Mouse (Mus musculus) liver, adult (tissue): ENCODE data around the gene Cbx2.

Experiments
- GATA4 ChIP-seq: IDR thresholded peaks from 2 replicates; pipeline ENCODE4 v1.6.1; 2014; ENCODE audit warnings: mild to moderate bottlenecking, low read length; ENCODE audit not compliant: insufficient replicate concordance

Cbx2 gene

DNA sequence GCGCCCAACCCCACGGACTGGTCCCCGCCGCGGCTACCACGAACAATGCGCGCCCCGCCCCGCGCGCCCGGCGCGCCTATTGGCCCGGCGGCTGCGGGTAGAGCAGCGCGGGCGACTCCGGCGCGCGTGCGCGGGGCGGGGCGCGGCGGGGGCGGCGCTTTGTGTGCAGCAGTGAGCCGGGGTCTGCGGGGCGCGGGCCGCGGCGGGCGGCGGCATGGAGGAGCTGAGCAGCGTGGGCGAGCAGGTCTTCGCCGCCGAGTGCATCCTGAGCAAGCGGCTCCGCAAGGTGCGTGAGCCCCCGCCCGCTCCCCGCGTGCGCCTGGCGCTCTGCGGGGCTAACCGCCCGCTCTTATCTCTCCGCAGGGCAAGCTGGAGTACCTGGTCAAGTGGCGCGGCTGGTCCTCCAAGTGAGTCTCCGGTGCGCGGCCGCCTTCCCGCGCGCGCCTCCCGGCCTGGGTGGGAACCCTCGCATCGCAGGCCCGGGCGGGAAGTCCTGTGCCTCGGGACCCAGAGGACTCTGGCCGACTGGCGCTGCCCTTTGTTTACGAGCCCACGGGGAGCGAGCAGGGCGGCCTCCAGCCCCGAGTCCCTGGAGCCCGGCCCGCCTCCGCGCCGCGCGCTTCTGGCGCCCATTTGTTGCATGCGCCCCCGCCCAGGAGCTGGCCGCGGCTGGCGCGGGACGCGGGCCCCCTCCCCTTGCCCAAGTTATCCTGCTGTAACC, at the start of gene Cbx2:
Gene Cbx2 (plus strand): TSS at position 68 of the 721 bp plus-strand sequence.
- peak; percentile 70; the same call in 1 of the 2 replicates for TF ChIP-seq GATA4

GRCm38 (mm10) chr11:118974340-118974739, 48.4 kb upstream of the Cbx2 start:
- TF ChIP-seq GATA4, result no peak

DNA sequence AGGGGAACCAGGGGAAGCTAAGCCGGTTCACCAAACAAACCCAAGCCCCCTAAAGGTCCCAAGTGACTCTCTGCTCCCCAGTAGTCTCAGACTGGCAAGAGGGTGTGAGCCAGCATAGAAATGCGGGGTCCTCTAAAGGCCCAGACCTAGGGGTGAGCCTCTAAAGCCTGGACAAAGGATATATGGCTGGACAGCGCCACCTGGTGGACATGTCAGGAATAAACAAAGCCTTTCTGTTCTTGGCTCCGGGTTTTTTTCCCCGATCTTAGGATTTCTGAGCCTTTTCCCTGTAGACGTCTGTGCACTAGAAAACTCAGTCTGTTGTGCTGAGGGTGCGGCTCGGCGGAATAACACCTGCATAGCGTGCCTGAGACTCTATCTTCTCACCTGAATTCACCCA, 47.3 kb upstream of the Cbx2 start:
- TF ChIP-seq GATA4, result no peak

- no peak for TF ChIP-seq GATA4
Measured at GRCm38 (mm10) chr11:118975917-118976316, 46.8 kb upstream of the Cbx2 start.

GRCm38 (mm10) chr11:118980388-118980787, 42.4 kb upstream of the Cbx2 start:
- TF ChIP-seq GATA4, result no peak

- no peak for TF ChIP-seq GATA4
Measured at GRCm38 (mm10) chr11:118981012-118981776, 41.6 kb upstream of the Cbx2 start.

- no peak for TF ChIP-seq GATA4
Measured at GRCm38 (mm10) chr11:118982593-118983113, 40.1 kb upstream of the Cbx2 start.

- no peak for TF ChIP-seq GATA4
Measured at GRCm38 (mm10) chr11:118985571-118985970, 37.2 kb upstream of the Cbx2 start.

DNA sequence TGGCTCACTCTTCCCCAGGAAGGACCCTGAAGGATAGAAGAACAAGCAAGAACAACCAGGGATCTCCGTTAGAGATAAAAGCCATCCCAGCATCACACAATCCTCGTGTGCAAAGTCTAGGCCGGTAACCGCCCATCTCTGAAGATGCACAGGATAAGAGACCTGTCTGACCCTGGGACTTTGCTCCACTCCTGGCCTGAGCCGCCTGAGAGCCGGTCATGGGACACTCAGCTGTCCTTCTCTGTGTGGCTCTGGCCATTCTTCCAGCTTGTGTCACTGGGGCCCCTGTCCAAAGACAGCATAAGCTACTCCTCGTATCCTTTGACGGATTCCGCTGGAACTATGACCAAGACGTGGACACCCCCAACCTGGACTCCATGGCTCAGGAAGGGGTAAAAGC, 34.8 kb upstream of the Cbx2 start, which contains the start of gene Enpp7:
Gene Enpp7 (plus strand): TSS at position 190 of the 400 bp plus-strand sequence.
- no peak for TF ChIP-seq GATA4

GRCm38 (mm10) chr11:118992781-118993180, 30.0 kb upstream of the Cbx2 start:
- TF ChIP-seq GATA4, result no peak

GRCm38 (mm10) chr11:118995448-118995847, 27.3 kb upstream of the Cbx2 start:
- no peak for TF ChIP-seq GATA4

DNA sequence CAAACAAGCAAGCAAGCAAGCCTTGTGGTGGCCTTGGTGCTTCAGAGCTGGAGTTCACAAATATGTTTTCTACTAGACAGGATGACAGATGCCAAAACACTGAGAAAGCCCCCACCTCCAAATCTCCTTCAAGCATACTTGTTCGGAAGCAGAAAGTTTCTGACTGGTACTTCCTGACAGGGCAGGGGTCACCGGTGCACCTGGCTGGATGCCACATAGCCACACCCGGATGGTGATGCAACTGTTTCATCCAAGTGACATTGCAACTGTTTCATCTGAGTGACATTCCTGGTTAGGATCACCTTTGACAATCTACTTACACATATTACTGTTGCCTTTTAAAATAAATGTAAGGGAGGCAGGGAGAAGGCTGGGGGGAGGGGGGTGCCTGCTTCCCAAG, 25.6 kb upstream of the Cbx2 start:
- TF ChIP-seq GATA4, result no peak

- no peak for TF ChIP-seq GATA4
Measured at GRCm38 (mm10) chr11:118998540-118999265, 24.1 kb upstream of the Cbx2 start.

- no peak for TF ChIP-seq GATA4
Measured at GRCm38 (mm10) chr11:118999361-118999804, 23.4 kb upstream of the Cbx2 start.

DNA sequence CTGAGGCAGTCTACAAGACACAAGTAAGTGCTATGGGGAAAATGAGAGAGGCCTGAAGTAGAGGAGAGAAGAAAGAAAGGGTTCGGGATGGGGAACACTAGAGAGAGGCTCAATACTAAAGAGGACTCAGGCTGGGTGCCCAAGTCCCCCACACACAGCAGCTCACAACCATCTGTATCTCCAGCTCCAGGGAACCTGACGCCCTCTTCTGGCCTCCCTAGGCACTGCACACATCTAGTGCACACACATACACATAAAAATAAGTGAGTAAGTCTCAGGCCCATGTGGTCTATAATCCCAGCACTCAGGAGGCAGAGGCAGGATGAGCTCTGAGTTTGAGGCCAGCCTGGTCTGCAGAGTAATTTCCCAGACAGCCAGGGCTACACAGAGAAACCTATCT, 21.9 kb upstream of the Cbx2 start:
- no peak for TF ChIP-seq GATA4
